Mouse (Mus musculus) hindbrain, embryonic 11.5 days (tissue): ENCODE data around the gene Arvcf. TPM values are rescaled to one million over a fixed set of nuclear protein-coding genes. Genes with fewer than 3 reads are reported as not detected.
A peak's percentile ranks its signal among the peaks of the same experiment; 100 is the strongest.

Experiments used
- ATAC-seq: fragments of 200-750 bp; cut with Nextera tagmentation; 2 replicates; pipeline ENCODE4 v1.8.0; 2017; ENCODE audit warnings: mild to moderate bottlenecking, moderate TSS enrichment, moderate library complexity; ENCODE audit not compliant: low FRiP score
- DNase-seq: peaks from one replicate; pipeline ENCODE4 v3.0.0-alpha.2; 2015; ENCODE audit warnings: low spot score
- H3K27ac ChIP-seq: fragments of 300-500 bp; sonication (generic); 2 replicates; pipeline ENCODE4 v1.5.1; 2014; ENCODE audit warnings: mild to moderate bottlenecking, low read depth, low read length
- H3K27me3 ChIP-seq: fragments of 300-500 bp; sonication (generic); 2 replicates; pipeline ENCODE4 v1.6.1; 2014; ENCODE audit warnings: mild to moderate bottlenecking, low read length, moderate library complexity, mixed read lengths; ENCODE audit not compliant: control insufficient read depth, insufficient read depth
- H3K36me3 ChIP-seq: fragments of 300-500 bp; sonication (generic); 2 replicates; pipeline ENCODE4 v1.6.1; 2014; ENCODE audit warnings: mild to moderate bottlenecking, low read length, moderate library complexity, mixed read lengths; ENCODE audit not compliant: control insufficient read depth, insufficient read depth
- H3K4me1 ChIP-seq: fragments of 300-500 bp; sonication (generic); replicated peaks from 2 replicates; pipeline ENCODE4 v1.6.1; 2014; ENCODE audit warnings: low read length, mixed read lengths; ENCODE audit not compliant: control insufficient read depth, insufficient read depth
- H3K4me2 ChIP-seq: fragments of 300-500 bp; sonication (generic); replicated peaks from 2 replicates; pipeline ENCODE4 v1.6.1; 2014; ENCODE audit warnings: mild to moderate bottlenecking, low read depth, low read length
- H3K4me3 ChIP-seq: fragments of 300-500 bp; sonication (generic); 2 replicates; pipeline ENCODE4 v1.5.1; 2014; ENCODE audit warnings: low read depth, low read length
- H3K9ac ChIP-seq: fragments of 300-500 bp; sonication (generic); 2 replicates; pipeline ENCODE4 v1.6.1; 2014; ENCODE audit warnings: low read depth, low read length
- H3K9me3 ChIP-seq: fragments of 300-500 bp; sonication (generic); 2 replicates; pipeline ENCODE4 v1.6.1; 2016; ENCODE audit warnings: low read length; ENCODE audit not compliant: control insufficient read depth
- WGBS: fragments of 180-500 bp; shearing (Covaris S2); extraction: QIAGEN DNeasy Blood & Tissue Kit; methylation state at CpG from one replicate; pipeline ENCODE4 v1.1.7; 2014; 5-methylcytosine and 5-hydroxymethylcytosine counted together
- polyA plus RNA-seq: library from polyadenylated mRNA; unstranded; fragments of >200 nt; fragmentation: Nextera tagmentation; extraction: Ambion mirVana; gene quantifications from 2 replicates; pipeline ENCODE4 v1.2.1, GENCODE M21; 2014

The Arvcf gene
- polyA plus RNA-seq, 1 experiment from 2014 or later = 62.0 TPM

- Histone ChIP-seq H3K36me3 (no peaks in the 10 kb centered on the region), H3K27me3 (no peaks in the 10 kb centered on the region), H3K4me1 (no peaks in the 10 kb centered on the region), H3K4me3 (no peak overlapping the region), H3K9ac (no peak overlapping the region), H3K9me3 (no peaks in the 10 kb centered on the region), H3K27ac (no peak overlapping the region), H3K4me2 (no peak overlapping the region)
- 84% methylated on average over 3 of the region's 3 CpGs for whole genome bisulfite sequencing
- ATAC-seq (no peak), DNase-seq (no peak)
These were observed 14.0 kb upstream of the Arvcf start for GRCm38 (mm10) chr16:18333976-18334375.

- H3K4me1 ChIP-seq = no peaks in the 10 kb centered on the region
- no peaks in the 10 kb centered on the region for H3K9me3 ChIP-seq
- DNase-seq = no peak
- no peak overlapping the region for H3K9ac ChIP-seq
- ATAC-seq = no peak
- no peak overlapping the region for H3K4me2 ChIP-seq
- H3K36me3 ChIP-seq = no peaks in the 10 kb centered on the region
- no peak overlapping the region for H3K27ac ChIP-seq
- no peaks in the 10 kb centered on the region for H3K27me3 ChIP-seq
- no peak overlapping the region for H3K4me3 ChIP-seq
- WGBS = 94% methylated on average over 3 of the region's 3 CpGs
These were observed 12.0 kb upstream of the Arvcf start for GRCm38 (mm10) chr16:18335981-18336380.

- Histone ChIP-seq H3K27ac (no peak overlapping the region), H3K4me3 (no peak overlapping the region), H3K4me2 (no peak overlapping the region), H3K27me3 (no peaks in the 10 kb centered on the region), H3K4me1 (no peaks in the 10 kb centered on the region), H3K9me3 (no peaks in the 10 kb centered on the region), H3K9ac (no peak overlapping the region), H3K36me3 (no peaks in the 10 kb centered on the region)
- ATAC-seq (no peak), DNase-seq (no peak)
- 91% methylated on average over 4 of the region's 4 CpGs for WGBS
These were observed 10.7 kb upstream of the Arvcf start for GRCm38 (mm10) chr16:18337261-18337660.

- Histone ChIP-seq H3K27ac (no peak overlapping the region), H3K9ac (no peak overlapping the region), H3K4me2 (no peak overlapping the region), H3K36me3 (no peaks in the 10 kb centered on the region), H3K4me1 (peaks cover 6% of the 10 kb centered on the region; the same call in 1 of the 2 replicates), H3K4me3 (no peak overlapping the region), H3K27me3 (no peaks in the 10 kb centered on the region), H3K9me3 (no peaks in the 10 kb centered on the region)
- 43% methylated on average over 1 of the region's 1 CpGs for WGBS
- DNase-seq = no peak
- ATAC-seq = no peak
These were observed 8.1 kb upstream of the Arvcf start for GRCm38 (mm10) chr16:18339866-18340265.

- H3K27ac ChIP-seq = no peak overlapping the region
- H3K4me3 ChIP-seq = no peak overlapping the region
- no peak overlapping the region for H3K4me2 ChIP-seq
- no peaks in the 10 kb centered on the region for H3K36me3 ChIP-seq
- H3K9ac ChIP-seq = no peak overlapping the region
- WGBS = 89% methylated on average over 8 of the region's 8 CpGs
- peaks cover 6% of the 10 kb centered on the region; the same call in 1 of the 2 replicates for H3K4me1 ChIP-seq
- no peaks in the 10 kb centered on the region for H3K9me3 ChIP-seq
- ATAC-seq (no peak), DNase-seq (no peak)
- H3K27me3 ChIP-seq = no peaks in the 10 kb centered on the region
These were observed 6.4 kb upstream of the Arvcf start for GRCm38 (mm10) chr16:18341605-18342004.

GRCm38 (mm10) chr16:18342076-18342475 lies 5.9 kb upstream of the Arvcf start:
- peaks cover 6% of the 10 kb centered on the region; the same call in 1 of the 2 replicates for H3K4me1 ChIP-seq
- H3K4me3 ChIP-seq = no peak overlapping the region
- peak overlapping the region; percentile 6; the same call in 1 of the 2 replicates for H3K4me2 ChIP-seq
- H3K9me3 ChIP-seq = no peaks in the 10 kb centered on the region
- ATAC-seq (no peak), DNase-seq (no peak)
- H3K27me3 ChIP-seq = no peaks in the 10 kb centered on the region
- H3K27ac ChIP-seq = no peak overlapping the region
- WGBS = 91% methylated on average over 2 of the region's 2 CpGs
- H3K9ac ChIP-seq = no peak overlapping the region
- no peaks in the 10 kb centered on the region for H3K36me3 ChIP-seq

- H3K4me2 ChIP-seq = peak overlapping the region; percentile 46
- 50% methylated on average over 9 of the region's 9 CpGs for WGBS
- H3K27me3 ChIP-seq = no peaks in the 10 kb centered on the region
- peak overlapping the region; percentile 53 for H3K4me3 ChIP-seq
- H3K27ac ChIP-seq = peak overlapping the region; percentile 25; the same call in 1 of the 2 replicates
- ATAC-seq (no peak), DNase-seq (no peak)
- peak overlapping the region; percentile 52 for H3K9ac ChIP-seq
- no peaks in the 10 kb centered on the region for H3K36me3 ChIP-seq
- no peaks in the 10 kb centered on the region for H3K9me3 ChIP-seq
- H3K4me1 ChIP-seq = peaks cover 6% of the 10 kb centered on the region; the same call in 1 of the 2 replicates
These were observed 5.1 kb upstream of the Arvcf start for GRCm38 (mm10) chr16:18342650-18343570.

- H3K9ac ChIP-seq = peak overlapping the region; percentile 52
- under 1% methylated on average over 37 of the region's 38 CpGs for WGBS
- peak; percentile 97 for DNase-seq
- no peaks in the 10 kb centered on the region for H3K27me3 ChIP-seq
- H3K27ac ChIP-seq = peak overlapping the region; percentile 61
- peak overlapping the region; percentile 53 for H3K4me3 ChIP-seq
- peaks cover 6% of the 10 kb centered on the region; the same call in 1 of the 2 replicates for H3K4me1 ChIP-seq
- no peaks in the 10 kb centered on the region for H3K9me3 ChIP-seq
- peak; percentile 88 for ATAC-seq
- H3K36me3 ChIP-seq = no peaks in the 10 kb centered on the region
- peak overlapping the region; percentile 46 for H3K4me2 ChIP-seq
These were observed 4.2 kb upstream of the Arvcf start for GRCm38 (mm10) chr16:18343778-18344177.

- H3K36me3 ChIP-seq = no peaks in the 10 kb centered on the region
- no peak overlapping the region for H3K4me2 ChIP-seq
- peaks cover 6% of the 10 kb centered on the region; the same call in 1 of the 2 replicates for H3K4me1 ChIP-seq
- peak; percentile 17 for ATAC-seq
- no peak overlapping the region for H3K4me3 ChIP-seq
- H3K9me3 ChIP-seq = no peaks in the 10 kb centered on the region
- no peak overlapping the region for H3K9ac ChIP-seq
- no peaks in the 10 kb centered on the region for H3K27me3 ChIP-seq
- DNase-seq = peak; percentile 88
- no peak overlapping the region for H3K27ac ChIP-seq
- WGBS = 1% methylated on average over 3 of the region's 3 CpGs
These were observed 2.7 kb upstream of the Arvcf start for GRCm38 (mm10) chr16:18345243-18345642.
